Mouse (Mus musculus): ENCODE data around the gene Ap1ar.
"Not testable (repeated sequence)": the region's sequence is repeated elsewhere in the genome, so short reads cannot be mapped to it uniquely, and the experiment has no call there.

Ap1ar gene

DNA sequence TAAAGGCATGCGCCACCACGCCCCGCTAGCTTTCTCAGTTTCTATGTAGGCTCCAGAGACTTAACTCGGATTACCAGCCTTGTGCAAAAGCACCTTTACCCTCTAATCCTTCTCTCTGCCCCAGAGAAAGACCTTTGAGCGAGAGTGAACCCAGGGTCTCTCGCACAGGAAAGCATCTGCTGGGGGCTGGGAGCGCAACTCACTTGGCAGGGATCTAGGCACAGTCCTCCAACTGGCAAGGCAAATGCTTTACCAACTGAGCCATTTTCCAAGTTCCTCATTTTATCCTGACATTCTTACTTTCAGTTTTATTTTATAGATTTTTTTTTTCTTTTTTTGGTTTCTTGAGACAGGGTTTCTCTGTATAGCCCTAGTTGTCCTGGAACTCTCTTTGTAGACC, 44.3 kb downstream of the Ap1ar start:
- DNase-seq (ENCODE audit: low read depth): no peak

DNA sequence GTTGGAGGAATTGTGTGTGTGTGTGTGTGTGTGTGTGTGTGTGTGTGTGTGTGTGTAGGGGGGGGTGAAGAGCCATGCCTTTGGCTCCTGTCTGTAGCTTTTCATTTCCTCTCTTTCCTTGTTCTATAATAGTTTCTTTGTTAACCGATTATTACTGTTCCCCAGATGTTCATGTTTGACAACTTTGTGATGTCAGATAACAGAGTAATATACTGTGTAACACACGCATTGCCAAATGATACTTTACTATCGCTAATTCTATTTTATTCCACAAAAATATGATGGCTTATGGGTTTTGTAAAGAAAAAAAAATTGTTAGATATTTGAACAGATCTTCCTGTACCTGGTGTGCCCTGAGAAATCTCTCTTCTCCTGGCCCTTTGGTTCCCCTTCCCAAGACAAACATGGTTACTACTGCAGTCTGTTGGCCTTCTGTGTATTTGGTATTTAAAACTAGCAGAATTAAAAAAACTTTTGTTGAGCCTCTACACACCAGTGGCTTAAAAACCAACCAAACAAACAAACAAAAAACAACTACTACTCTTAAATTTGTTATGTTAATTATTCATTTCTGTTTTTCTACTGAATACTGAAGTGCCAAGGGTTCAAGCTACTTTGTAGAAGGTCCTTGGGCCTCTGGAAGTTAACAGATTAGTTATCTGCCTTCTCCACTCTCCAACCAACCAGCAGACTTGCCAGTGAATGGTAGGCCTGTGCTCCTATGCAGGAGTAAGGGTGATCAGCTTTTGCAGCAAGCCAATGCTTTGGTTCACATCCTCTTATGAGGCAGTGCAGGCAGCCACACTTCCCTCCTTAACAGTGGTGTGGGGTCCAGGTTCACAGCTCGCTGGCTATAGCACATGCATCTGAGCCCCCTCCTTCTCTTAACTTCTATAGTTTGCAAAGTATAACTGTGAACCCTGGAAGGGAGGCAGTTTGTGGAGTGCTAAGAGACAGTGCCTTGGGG, 45.4 kb downstream of the Ap1ar start:
- no peak for DNase-seq (ENCODE audit: low read depth)

DNA sequence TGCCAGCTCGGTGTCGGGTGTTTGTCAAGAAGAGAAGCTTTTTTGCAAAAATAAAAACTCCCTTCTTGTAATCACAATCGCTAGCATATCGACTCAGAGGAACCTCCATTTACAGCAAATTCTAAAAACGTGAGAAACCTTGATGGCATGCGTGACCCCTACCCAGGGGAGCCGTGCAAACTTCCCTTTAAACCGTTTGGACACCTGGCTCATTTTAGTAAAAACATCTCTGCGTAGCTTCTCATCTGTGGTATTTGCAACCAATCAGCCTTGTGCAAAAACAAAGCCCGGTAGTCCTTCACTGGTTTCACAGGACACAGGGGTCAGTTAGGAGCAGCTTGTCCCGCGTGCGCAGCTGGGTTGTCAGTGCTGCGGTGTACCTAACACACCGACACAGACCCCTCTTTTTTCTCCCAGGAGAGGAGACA, 46.3 kb downstream of the Ap1ar start:
- no peak for DNase-seq (ENCODE audit: low read depth)

DNA sequence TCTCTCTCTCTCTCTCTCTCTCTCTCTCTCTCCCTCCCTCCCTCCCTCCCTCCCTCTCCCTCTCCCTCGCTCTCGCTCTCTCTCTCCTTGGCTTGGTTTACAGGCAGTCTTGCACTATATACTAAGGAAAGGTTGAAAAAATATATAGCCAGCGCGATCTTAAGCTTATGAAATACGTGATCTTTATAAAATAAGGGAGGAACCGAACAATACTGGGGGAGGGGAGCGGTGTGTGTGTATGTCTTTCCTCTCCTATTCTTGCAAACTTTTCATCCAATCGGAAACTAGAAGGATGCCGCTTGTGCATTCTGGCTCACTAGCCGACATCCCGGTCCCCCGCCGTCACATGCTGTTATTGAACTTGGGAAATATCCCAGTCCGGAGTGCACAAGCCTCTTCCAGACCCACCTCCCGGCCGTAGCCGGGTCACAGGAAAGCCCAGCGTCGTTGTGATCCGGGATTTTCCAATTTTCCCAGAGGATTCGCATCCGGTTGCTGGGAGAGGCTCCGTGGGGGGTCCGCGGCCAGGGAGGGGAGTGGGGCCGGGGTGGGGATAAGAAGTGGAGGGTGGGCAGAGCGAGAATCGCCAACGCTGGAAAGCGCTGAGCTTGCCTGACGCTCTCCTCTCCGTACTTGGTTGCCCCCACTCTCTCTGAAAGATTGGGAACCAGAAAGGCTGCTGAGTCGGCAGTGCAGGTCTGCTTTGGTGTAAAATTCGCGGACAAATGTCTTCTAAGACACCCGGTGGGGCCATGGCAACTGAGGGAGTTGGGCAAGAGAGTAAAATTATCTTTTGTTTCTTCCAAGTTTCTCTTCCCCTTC, 46.9 kb downstream of the Ap1ar start:
- no peak for DNase-seq (ENCODE audit: low read depth)

DNA sequence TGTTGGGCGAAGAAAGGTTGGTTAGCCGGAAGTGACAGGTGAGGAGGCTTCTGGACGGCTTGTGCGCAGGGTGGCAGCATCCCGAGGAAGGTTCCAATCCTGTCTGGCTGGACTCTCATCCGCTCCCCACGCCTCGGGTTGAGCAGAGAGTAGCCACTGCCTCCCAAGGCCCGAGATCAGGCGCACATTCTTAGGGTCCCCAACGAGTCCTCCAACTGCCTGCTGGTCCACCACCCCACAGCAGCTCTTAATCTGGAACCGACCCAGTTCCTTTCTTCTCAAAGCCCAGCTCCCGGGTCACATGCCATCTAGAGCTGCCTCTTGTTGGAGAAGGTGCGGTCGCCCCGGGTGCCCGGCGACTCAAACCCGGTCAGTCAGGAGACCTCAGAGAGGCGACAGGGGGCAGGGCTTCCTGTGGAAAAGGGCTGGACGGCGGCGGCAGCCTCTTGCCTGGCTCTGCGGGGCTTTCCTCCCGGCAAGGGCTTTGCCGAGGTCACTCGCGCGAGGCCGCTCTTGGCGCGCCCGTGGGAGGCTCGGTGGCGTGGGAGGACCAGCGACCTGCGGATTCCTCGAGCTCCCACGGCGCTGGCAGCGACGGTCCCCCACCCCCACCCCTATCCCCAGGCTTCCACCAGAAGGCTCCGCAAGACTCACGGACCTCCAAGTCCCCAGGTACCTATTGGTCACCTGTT, 47.7 kb downstream of the Ap1ar start, which contains the start of gene Tifa:
Gene Tifa (plus strand): TSS at position 306 of the 692 bp plus-strand sequence.
- no peak for DNase-seq (ENCODE audit: low read depth)

DNA sequence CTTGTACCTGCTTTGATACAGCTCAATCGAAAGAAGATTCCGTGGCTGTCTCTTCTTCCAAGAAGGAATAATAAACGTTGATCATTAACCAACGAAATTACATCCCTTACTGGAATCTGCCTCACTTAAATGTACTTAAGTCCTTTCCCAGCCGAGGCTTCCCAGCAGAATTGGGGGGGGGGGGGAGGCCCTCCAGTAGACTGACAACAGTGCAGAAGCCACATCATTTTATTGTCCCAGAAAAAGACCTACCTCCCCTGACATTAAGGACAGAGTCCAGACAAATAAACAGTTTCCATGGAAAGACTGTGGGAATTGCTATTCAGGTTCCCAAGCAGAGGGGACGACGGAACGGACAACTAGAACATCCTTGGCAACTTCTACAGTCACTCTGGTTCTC, 48.4 kb downstream of the Ap1ar start:
- no peak for DNase-seq (ENCODE audit: low read depth)

DNA sequence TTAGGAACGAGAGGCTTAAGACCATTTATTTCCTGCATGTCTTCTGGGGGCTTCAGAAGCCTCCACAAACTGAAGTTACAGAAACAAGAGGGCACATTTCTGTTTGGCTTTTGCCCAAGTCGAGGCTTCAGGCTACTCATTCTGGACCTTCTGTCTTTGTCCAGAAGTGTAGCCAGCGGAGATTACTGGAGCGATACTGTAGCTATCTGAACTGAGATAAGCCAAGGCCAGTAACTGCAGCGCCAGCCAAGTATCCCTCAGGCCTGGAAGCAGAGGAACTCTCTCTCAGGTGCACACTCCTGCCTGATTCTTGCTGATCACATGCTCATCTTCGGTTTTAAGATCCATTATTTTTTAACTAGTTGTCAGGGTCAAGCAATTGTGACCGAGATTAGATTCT, 49.3 kb downstream of the Ap1ar start:
- DNase-seq (ENCODE audit: low read depth): no peak

DNA sequence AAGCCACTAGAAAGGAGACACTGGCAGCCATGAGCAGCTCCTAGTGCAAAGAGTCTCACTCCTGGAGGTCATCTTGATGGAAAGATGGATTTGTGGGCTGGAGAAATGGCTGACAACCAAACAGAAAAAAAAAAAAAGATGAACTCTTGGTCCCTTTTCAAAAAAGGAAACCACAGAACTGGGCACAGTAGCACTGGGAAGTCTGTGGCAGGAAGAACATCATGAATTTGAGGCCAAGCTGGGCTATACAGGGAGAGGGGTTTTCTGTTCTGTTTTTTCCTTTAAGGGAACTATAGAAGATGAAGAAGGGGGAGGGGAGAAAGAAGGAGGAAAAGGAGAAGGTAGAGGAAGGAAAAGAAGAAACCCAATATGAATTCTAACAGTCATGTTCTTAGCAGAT, 50.3 kb downstream of the Ap1ar start:
- DNase-seq (ENCODE audit: low read depth): no peak

DNA sequence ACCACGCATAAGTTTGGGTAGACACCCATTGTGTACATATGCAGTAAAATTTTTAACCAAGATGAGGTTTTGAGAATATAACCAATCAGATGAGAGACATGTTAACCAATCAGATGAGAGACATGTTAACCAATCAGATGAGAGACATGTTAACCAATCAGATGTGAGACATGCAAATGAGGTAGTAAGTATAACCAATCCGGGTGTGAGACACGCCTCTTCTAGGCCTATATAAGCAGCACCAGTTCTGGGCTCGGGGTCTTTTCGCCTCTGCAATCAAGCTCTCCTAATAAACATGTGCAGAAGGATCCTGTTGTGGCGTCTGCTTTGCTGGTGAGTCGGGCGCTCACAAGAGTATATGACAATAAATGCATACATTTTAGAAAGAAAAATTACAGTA, 53.6 kb downstream of the Ap1ar start:
- not testable (repeated sequence) for DNase-seq (ENCODE audit: low read depth)

DNA sequence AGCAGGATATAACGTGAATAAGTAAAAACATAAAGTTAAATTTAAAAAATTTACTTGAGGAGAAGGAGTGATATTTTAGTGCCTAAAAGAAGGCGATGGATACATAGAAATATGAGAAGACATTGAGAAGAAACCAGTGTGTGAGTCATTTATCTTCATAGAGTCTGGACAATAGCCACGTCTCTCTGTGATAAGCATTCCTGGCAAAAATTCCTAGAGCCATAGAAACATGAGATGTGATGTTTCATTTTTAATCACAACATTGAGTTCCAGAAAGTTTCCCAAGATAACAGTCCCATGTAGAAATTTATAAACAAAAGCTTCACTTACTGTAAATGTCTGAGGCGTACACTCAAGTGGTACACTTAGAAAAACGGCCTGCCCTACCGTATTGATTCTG, 54.4 kb downstream of the Ap1ar start:
- no peak for DNase-seq (ENCODE audit: low read depth)

DNA sequence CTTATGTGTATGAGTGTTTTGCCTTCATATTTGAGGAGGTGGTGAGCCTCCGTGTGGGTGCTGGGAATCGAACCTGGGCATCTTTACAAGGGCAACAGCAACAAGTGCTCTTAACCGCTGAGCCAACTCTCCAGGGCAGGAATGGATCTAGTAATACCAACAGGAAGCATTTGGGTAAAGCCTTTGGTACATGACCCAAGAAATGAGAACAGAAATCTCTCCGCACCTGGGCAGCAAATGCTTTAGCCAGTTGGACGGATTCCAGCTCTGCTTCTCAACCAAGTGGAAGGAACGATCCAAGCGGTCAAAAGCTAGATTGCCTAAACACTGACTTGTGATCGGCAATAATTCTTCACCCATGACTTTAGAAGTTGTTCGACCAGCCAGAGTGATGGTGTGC, 56.4 kb downstream of the Ap1ar start:
- DNase-seq (ENCODE audit: low read depth): no peak

DNA sequence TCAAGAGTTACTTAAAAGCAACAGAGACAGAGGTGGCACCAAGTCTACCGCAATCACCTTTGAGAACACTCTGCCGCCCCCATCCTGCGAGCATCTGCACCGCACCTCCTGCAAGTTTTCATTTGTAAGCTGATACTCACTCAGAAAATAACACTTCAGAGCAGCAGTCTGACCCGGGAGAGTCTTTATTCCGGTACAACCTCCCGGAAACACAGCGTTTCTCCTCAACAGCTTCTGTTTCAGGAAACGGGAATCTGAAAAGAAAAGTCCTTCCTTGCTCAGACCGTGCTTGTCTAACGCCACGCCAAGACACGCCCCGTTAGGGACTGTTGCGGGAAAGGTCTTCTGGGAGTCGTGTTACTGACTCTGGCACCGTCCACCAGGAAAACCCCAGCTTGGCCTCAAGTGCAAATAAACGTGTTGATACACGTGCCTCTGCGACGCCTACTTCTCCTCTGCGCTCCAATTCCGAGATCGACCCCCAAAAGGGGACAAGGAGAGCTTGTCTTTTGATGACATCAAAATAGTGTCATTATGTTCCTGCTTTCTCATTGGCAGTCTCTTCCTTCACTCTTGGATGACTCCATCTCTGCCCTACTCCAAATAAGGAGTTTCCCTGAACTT, 57.2 kb downstream of the Ap1ar start, which contains the start of gene Alpk1:
Gene Alpk1 (minus strand): TSS at position 507 of the 624 bp plus-strand sequence.
- peak; percentile 77 for DNase-seq (ENCODE audit: low read depth)

DNA sequence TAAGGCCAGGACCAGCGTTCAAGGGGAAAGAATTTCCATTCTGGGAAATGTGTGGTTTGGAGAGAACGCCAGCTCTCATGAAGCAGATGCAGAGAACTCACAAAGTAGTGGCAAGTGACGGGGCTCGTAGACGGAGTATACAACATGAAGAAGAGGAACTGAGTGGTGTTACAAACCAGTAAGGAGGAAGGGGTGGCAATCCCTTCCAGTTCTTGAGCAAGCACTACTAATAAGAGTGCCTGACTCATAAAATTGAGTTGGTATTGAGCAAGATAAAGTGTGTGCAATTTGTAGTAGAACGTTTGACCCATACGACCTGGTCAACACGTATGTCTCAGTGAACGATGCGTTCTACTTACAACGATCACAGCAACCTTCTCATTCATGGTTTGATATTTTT, 68.2 kb downstream of the Ap1ar start:
- DNase-seq (ENCODE audit: low read depth): no peak

DNA sequence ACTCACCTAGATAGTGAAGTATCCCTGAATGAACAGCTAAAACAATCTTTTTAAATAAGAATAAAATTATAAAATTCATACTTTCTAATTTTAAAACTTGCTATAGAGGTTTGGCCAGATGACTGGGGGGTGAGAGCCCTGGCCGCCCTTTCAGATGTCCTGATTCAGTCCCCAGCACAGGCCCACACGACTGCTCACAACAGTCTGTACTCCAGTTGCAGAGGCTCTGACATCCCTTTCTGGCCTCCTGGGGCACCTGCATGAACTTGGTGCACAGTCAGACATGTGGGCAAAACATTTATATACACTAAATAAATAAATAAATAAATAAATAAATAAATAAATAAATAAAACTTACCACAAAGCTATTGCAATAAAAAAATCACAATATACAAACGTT, 71.4 kb downstream of the Ap1ar start:
- no peak for DNase-seq (ENCODE audit: low read depth)

DNA sequence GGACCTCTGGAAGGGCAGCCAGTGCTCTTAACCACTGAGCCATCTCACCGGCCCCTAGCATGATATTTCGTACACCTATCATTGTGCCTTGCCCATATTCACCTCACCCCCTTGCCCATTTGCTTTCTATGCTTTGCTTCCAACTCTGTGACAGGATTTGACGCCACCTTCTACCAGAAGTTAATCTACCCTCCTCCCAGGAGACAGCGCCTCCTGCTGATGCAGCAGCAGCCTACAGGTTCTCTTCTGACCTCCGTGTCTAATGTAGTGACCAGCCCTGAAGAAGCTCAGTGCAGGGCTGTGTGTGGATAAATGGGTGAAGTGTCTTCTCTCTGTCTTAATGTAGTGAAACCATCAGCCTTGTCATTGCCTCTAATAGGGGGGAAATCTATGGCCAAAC, 72.8 kb downstream of the Ap1ar start:
- no peak for DNase-seq (ENCODE audit: low read depth)

DNA sequence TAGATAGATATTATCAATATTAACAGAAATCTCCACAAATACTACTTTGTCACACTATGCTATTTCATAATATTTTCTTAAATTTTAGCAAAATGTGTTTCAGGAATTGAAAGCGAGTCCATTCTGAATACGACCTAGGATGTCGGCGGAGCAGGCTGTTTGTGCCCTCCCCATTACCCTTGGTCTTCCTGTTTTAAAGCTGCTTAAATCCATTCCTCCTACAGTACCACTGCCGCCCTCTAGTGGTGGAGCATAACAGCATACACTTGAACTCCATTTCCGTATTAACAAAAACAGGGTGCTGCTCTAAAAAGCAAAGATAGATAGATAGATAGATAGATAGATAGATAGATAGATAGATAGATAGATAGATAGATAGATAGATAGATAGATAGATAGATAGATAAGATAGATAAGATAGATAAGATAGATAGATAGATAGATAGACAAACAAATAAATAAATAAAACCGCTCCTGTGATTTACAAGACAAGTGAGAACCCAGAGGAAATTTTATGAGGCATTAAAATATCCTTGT, 74.2 kb downstream of the Ap1ar start:
- peak; percentile 50 for DNase-seq (ENCODE audit: low read depth)

DNA sequence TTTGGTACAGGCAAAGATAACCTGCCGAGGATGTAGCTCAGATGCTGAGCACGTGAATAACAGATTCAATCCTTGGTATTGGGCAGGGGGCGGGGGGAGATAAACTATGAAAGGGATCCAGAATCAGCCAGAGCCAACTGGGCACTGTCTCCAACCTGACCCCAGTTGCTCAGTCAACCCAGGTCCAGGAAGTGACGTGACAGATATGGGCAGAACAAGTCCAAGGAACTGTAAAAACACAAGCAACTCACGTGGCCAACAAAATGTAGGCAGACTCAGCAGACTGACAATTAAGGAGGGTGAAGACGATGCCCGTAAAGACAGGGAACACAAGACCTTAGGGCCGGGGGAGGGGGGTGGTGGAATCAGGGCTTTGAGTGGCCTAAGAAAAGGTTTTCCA, 74.9 kb downstream of the Ap1ar start:
- DNase-seq (ENCODE audit: low read depth): no peak

DNA sequence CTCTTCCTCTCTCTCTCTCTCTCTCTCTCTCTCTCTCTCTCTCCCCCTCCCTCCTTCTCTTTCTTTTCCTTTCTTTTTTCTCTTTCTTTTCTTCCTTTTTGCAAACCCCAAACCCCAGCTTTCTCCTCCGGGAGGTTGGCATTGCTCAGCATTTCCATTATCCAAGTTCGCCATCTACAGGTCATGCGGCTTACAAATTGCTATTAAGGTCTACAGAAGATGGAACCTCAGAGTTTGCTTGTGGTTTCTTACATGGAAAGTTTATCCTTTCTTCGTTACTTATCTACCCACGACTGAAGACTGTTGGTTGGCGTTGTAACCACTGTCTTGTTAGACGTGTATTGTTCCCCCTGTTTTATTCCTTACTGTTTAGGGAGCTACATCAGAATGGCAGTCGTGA, 78.1 kb downstream of the Ap1ar start:
- peak; percentile 35 for DNase-seq (ENCODE audit: low read depth)

DNA sequence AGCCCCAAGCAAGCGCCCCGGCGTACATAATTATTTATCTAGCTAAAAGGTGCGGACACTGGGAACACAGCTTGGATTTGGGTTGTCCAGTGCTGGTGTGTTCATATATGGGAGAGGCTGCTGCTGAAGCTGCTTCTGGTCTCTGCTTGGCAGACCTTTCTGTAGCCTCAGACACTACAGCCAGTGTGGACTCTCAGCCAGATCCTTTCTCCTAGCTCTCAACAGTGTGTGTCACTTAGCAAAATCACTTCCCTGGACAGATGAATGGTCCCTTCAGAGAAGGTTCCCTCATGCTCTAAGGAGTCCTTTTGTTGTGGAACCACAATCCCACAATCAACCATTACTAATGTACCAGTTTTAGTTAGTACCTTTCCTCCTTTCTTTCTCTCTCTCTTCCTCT, 78.5 kb downstream of the Ap1ar start:
- no peak for DNase-seq (ENCODE audit: low read depth)

DNA sequence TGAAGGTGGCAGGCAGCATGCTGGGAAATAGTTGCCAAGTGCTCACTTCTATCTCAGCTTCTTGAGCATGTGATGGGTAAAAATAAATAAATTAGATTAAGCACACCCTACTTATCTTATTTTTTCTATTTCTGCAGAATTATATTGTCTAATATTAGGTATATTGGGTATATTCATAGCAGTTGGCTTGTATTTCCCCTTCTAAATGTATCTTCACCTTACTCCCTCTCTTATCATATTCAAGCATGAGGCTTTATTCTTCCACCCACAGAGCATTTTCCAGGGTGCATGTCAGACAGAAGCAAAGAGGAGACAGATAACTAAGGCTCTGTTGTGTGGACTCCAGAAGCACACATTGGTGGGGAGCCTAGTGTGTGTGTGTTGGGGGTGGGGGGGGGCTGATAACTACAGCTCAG, 79.4 kb downstream of the Ap1ar start:
- no peak for DNase-seq (ENCODE audit: low read depth)

All from fibroblast of lung, adult 2 months (primary cell).